Mouse (Mus musculus): Measurements from ENCODE around the gene Ddi2. TPM values are rescaled to one million over a fixed set of nuclear protein-coding genes. Genes with fewer than 3 reads are reported as not detected.

Ddi2 gene
- polyA plus RNA-seq, 1 experiment from 2014 or later: 22.4 TPM

DNA sequence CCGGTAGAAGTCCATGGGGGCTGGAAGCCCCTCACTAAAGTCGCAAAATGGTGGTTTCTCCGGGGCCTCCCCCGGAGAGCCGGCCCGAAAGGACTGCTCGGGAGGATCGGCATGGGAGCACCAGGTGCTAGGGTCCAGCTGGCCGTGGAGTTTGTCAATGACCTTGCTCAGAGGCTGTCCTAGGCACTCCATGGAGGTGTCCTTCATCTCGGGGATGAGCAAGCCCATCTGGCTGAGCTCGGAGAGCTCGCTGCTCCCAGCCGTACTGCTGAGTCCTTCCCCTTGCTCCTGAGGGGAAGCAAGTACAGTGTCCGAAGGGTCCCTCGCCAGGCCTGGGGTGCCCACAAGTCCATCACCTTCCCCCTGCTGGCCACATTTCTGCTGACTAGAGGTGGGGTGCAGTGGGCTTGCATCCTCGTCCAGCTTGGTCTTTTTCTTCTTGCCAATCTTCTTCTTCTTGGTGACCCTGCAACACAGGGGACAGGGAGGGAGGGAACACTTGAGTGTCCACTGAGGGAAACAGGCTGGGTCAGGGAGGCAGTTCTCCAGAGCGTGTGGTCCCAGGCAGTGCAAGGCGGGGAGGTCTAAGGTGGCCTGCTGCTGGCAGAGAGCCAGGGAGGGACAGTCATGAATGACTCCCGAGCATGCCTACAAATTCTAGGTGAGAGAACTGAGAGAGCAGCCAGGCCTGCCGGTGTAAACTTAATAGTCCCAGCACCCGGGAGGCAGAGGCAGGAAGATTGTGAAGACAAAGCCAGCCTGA is 90.9 kb downstream of the Ddi2 start:
- WGBS: 92% methylated on average over 21 of the region's 21 CpGs

GRCm38 (mm10) chr4:141631250-141631649 is 92.0 kb downstream of the Ddi2 start:
- Histone ChIP-seq H3K36me3 (ENCODE audit: control insufficient read depth, insufficient read depth, low read length) (peaks cover 34% of the 10 kb centered on the region), H3K9ac (ENCODE audit: low read length) (no peak overlapping the region), H3K27ac (replicated peaks; ENCODE audit: low read depth, low read length) (no peak overlapping the region), H3K4me2 (ENCODE audit: low read depth, severe bottlenecking) (no peak overlapping the region), H3K27me3 (ENCODE audit: control insufficient read depth, insufficient read depth, low read length) (no peaks in the 10 kb centered on the region), H3K4me1 (ENCODE audit: control insufficient read depth, insufficient read depth, low read length) (no peaks in the 10 kb centered on the region), H3K4me3 (ENCODE audit: low read depth, low read length) (no peak overlapping the region), H3K9me3 (ENCODE audit: control insufficient read depth, low read length) (no peaks in the 10 kb centered on the region)
- DNase-seq (ENCODE audit: low spot score): no peak
- WGBS: 94% methylated on average over 20 of the region's 20 CpGs
- ATAC-seq (ENCODE audit: insufficient number of reproducible peaks, low FRiP score, low TSS enrichment, low read depth): no peak

More for the DNA sequence above, 90.9 kb downstream of the Ddi2 start:
- DNase-seq (ENCODE audit: low spot score) (no peak), ATAC-seq (ENCODE audit: insufficient number of reproducible peaks, low FRiP score, low TSS enrichment, low read depth) (no peak)
- Histone ChIP-seq H3K27ac (replicated peaks; ENCODE audit: low read depth, low read length) (no peak overlapping the region), H3K27me3 (ENCODE audit: control insufficient read depth, insufficient read depth, low read length) (no peaks in the 10 kb centered on the region), H3K9me3 (ENCODE audit: control insufficient read depth, low read length) (no peaks in the 10 kb centered on the region), H3K36me3 (ENCODE audit: control insufficient read depth, insufficient read depth, low read length) (peaks cover 32% of the 10 kb centered on the region), H3K4me3 (ENCODE audit: low read depth, low read length) (no peak overlapping the region), H3K4me1 (ENCODE audit: control insufficient read depth, insufficient read depth, low read length) (no peaks in the 10 kb centered on the region), H3K4me2 (ENCODE audit: low read depth, severe bottlenecking) (no peak overlapping the region), H3K9ac (ENCODE audit: low read length) (no peak overlapping the region)

DNA sequence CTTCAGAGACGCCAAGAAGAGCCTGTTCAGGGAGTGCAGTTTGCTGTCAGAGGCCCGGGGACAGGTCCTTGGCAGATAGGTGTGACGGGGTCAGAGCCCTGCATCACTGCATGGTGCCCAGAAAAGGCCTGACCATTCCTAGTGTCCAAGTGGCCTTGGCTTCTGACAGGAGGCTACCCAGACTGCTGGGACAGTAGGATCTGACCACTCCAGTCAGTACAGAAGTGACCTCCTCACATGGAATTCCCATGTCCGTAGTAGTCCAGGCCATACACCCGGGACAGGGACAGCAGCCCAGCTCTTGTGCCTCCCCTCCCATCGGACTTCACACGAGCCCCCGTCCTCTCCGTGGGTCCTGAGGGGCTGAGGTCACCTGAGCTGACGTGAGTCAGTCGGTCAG is 93.2 kb downstream of the Ddi2 start:
- no peak for ATAC-seq (ENCODE audit: insufficient number of reproducible peaks, low FRiP score, low TSS enrichment, low read depth)
- H3K4me3 ChIP-seq (ENCODE audit: low read depth, low read length): no peak overlapping the region
- no peak overlapping the region for H3K27ac ChIP-seq (replicated peaks; ENCODE audit: low read depth, low read length)
- no peaks in the 10 kb centered on the region for H3K27me3 ChIP-seq (ENCODE audit: control insufficient read depth, insufficient read depth, low read length)
- H3K4me2 ChIP-seq (ENCODE audit: low read depth, severe bottlenecking): no peak overlapping the region
- H3K9ac ChIP-seq (ENCODE audit: low read length): no peak overlapping the region
- 93% methylated on average over 11 of the region's 11 CpGs for WGBS
- no peaks in the 10 kb centered on the region for H3K4me1 ChIP-seq (ENCODE audit: control insufficient read depth, insufficient read depth, low read length)
- peaks cover 38% of the 10 kb centered on the region for H3K36me3 ChIP-seq (ENCODE audit: control insufficient read depth, insufficient read depth, low read length)
- H3K9me3 ChIP-seq (ENCODE audit: control insufficient read depth, low read length): no peaks in the 10 kb centered on the region
- DNase-seq (ENCODE audit: low spot score): no peak

DNA sequence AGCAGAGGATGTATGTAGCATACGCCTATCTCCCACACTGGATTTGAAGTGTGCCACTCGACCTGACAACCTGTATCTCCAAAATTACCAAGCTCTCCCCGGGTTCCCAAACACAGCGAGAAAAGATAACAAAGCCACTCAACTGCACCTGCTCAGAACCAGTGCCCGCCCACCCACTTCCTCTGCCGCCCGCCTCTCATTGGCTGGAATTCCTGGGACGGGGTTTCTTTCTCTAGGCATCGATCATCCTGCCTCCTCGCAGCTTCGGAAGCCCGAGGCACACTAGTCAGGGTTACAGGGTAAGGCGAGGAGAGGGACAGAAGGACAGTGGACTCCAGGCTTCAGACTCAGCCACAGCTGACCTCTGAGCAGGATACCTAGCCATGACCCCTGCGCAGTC is 94.6 kb downstream of the Ddi2 start:
- WGBS: 86% methylated on average over 14 of the region's 14 CpGs
- DNase-seq (ENCODE audit: low spot score) (no peak), ATAC-seq (ENCODE audit: insufficient number of reproducible peaks, low FRiP score, low TSS enrichment, low read depth) (no peak)
- Histone ChIP-seq H3K4me2 (ENCODE audit: low read depth, severe bottlenecking) (no peak overlapping the region), H3K36me3 (ENCODE audit: control insufficient read depth, insufficient read depth, low read length) (peaks cover 35% of the 10 kb centered on the region), H3K27ac (replicated peaks; ENCODE audit: low read depth, low read length) (no peak overlapping the region), H3K4me3 (ENCODE audit: low read depth, low read length) (no peak overlapping the region), H3K27me3 (ENCODE audit: control insufficient read depth, insufficient read depth, low read length) (no peaks in the 10 kb centered on the region), H3K9ac (ENCODE audit: low read length) (no peak overlapping the region), H3K9me3 (ENCODE audit: control insufficient read depth, low read length) (no peaks in the 10 kb centered on the region), H3K4me1 (ENCODE audit: control insufficient read depth, insufficient read depth, low read length) (no peaks in the 10 kb centered on the region)

Other genes starting within 250 kb of the Ddi2 start
- 12.4 and 13.4 TPM in 2 replicates for gene Spen, start 184.8 kb downstream of the Ddi2 start, polyA plus RNA-seq (2014; fragmentation: Nextera tagmentation; extraction: Ambion mirVana)
- 67.2 and 73.2 TPM in 2 replicates for gene Fblim1, start 117.3 kb downstream of the Ddi2 start, polyA plus RNA-seq (2014; fragmentation: Nextera tagmentation; extraction: Ambion mirVana)
- gene Tmem82, start 104.8 kb downstream of the Ddi2 start, polyA plus RNA-seq (2014; fragmentation: Nextera tagmentation; extraction: Ambion mirVana): 0.27 and 0.60 TPM in 2 replicates
- gene Slc25a34, start 99.6 kb downstream of the Ddi2 start, polyA plus RNA-seq (2014; fragmentation: Nextera tagmentation; extraction: Ambion mirVana): not detected in 2 replicates
- gene Plekhm2, start 58.5 kb downstream of the Ddi2 start, polyA plus RNA-seq (2014; fragmentation: Nextera tagmentation; extraction: Ambion mirVana): 3.9 and 4.4 TPM in 2 replicates
- gene Rsc1a1, start 37.8 kb downstream of the Ddi2 start, polyA plus RNA-seq (2014; fragmentation: Nextera tagmentation; extraction: Ambion mirVana): 1.4 and 3.5 TPM in 2 replicates
- gene Agmat, start 23.3 kb upstream of the Ddi2 start, polyA plus RNA-seq (2014; fragmentation: Nextera tagmentation; extraction: Ambion mirVana): 0.11 TPM in 1 of 2 replicates, not detected in the other
- 3.1 and 3.6 TPM in 2 replicates for gene Dnajc16, start 67.5 kb upstream of the Ddi2 start, polyA plus RNA-seq (2014; fragmentation: Nextera tagmentation; extraction: Ambion mirVana)
- gene Casp9, start 70.2 kb upstream of the Ddi2 start, polyA plus RNA-seq (2014; fragmentation: Nextera tagmentation; extraction: Ambion mirVana): 16.9 and 19.0 TPM in 2 replicates
- not detected in 2 replicates for gene Cela2a, start 102.7 kb upstream of the Ddi2 start, polyA plus RNA-seq (2014; fragmentation: Nextera tagmentation; extraction: Ambion mirVana)
- gene Ctrc, start 122.9 kb upstream of the Ddi2 start, polyA plus RNA-seq (2014; fragmentation: Nextera tagmentation; extraction: Ambion mirVana): not detected in 2 replicates
- 17.5 and 19.8 TPM in 2 replicates for gene Efhd2, start 151.5 kb upstream of the Ddi2 start, polyA plus RNA-seq (2014; fragmentation: Nextera tagmentation; extraction: Ambion mirVana)

All from limb, embryonic 11.5 days (tissue).